Mouse (Mus musculus) frontal cortex, adult 2 months (tissue): ENCODE results near the gene Clcn6. TPM values are rescaled to one million over a fixed set of nuclear protein-coding genes. Genes with fewer than 3 reads are reported as not detected.

Experiments
- DNase-seq, 2 experiments: peaks; one replicate each; pipeline ENCODE4 v3.0.0; 2022; ENCODE audit warnings: low spot score in 1 of 2; ENCODE audit errors: extremely low spot score in 1 of 2
- polyA plus RNA-seq: library from polyadenylated mRNA; depleted of rRNA; stranded (reverse); fragments of >200 nt; gene quantifications from 2 replicates; pipeline ENCODE4 v1.2.3, GENCODE M21; 2012; rRNA removed

Clcn6 gene
- polyA plus RNA-seq, result 42.8 and 46.9 TPM in 2 replicates

DNA sequence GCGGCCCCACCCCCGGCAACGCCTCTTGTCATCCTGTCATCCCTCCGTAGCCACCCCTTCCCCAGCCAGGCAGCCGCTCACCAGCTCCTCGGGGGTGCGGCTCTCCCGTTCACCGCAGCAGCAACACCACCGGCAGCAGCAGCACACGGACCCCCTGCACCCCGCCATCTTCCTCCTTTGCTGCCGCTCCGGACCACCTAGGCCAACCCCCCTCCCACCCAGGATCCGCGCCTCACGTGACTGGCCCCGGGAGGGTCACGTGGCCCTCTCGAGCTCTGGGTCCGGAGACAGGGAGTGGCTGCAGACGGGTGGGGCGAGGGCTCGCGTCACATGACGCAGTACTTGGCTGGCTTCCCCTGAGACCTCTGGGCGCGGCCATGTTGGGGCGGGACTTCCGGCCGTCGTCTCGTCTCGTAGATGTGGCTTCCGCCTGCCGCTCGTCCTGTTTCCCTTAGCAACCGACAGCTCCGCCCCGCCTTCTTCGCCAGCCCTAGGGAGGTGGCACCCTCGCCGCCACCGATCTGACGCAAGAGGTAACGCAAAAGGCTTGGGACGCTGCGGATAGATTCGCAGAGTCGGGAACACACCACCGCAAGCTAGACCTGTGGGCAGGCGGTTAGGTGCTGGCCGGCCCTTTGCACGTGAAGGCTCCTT, at the start of gene Clcn6, which contains the start of gene Mthfr:
TSS of gene Clcn6 (minus strand) at position 222 of the 654 bp plus-strand sequence.
TSS of gene Mthfr (plus strand) at position 478 of the 654 bp plus-strand sequence.
- peak; percentile 99 to 100 for DNase-seq

DNA sequence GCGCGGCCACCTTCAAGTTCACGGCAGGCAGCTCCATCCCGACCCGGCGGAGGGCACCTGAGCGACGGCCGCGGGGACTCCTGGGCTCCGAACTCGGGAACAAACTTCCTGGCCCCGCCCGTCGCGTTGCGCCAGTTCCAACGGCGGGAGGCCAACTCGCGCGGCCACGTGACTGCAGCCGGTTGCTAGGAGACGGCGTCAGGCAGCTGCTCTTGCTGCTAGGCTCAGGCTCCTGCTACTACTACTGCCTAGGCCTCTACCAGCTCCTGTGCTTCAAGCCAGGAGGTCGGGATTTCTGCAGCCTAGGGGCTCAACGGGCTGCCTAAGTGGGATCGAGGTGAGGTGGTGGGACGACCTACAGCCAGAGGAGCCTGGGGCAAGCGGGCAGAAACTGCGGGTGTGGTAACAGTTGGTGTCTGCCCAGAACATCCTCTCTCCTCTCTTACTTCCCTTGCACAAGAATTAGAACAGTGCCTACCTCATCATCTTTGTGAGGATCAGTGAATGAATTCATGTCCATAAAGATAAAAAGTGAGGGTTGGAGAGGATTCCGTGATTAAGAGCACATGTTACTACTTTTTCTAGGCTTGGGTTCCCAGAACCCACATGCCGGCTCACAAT, 49.4 kb upstream of the Clcn6 start, which contains the start of gene Agtrap:
TSS of gene Agtrap (minus strand) at position 125 of the 621 bp plus-strand sequence.
- DNase-seq, result peak; percentile 84 to 95

DNA sequence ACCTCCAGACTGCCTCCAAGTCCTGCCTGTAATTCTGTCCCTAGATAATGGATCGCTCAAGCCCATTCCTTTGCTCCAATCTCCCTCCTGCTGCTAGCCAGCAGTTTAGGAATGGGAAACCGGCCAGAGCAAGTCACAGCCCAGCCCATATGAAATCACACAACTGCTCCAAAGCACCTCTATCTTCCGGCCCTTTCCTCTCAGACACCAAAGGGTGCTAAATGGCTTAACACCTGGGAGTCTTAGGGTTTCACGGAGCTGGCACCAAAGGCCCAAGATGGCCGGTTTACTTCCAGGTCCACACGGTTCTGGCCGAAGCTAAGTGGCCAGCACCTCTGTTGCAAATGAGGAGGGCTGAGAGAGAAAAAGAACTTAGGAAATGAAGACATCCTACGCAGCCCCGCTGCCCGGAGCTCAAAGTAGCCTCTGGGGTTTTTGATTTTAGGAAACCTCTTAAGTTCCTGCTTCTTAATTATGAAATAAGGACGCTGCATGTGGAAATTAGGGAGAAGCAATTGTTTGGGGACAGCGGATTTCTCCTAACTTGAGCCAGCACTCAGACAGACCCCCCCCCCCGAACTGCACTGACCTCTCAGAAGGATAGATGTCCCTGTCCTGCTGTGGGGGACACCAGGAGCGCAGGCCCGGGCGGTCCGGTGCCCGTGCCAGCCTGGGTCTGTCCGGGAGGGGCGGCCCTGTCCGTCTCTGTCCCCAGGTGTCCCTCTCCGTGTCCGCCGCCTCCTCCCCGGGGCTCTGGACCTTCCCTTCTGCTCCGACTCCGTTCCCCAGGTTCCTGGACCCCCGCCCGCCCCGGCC, 48.7 kb upstream of the Clcn6 start:
- no peak for DNase-seq

DNA sequence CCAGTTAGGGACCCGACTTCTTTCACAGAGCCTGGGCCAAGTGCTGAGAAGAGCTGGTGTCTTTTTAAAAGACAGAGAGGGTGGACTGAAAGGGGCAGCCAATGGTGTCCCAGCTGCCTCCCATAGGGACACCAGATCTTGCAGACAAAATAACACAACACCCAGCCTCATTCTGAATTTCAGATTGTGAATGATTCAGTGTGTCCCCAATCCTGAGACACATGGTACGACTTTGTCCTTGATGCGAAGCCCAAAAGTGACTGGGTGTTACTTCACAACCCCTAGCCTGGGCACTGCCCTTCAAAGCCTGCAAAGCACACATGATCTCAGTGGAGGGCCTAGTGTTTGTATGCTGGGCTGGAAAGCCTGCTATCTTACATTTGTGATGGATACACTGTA, 47.3 kb upstream of the Clcn6 start:
- no peak for DNase-seq

DNA sequence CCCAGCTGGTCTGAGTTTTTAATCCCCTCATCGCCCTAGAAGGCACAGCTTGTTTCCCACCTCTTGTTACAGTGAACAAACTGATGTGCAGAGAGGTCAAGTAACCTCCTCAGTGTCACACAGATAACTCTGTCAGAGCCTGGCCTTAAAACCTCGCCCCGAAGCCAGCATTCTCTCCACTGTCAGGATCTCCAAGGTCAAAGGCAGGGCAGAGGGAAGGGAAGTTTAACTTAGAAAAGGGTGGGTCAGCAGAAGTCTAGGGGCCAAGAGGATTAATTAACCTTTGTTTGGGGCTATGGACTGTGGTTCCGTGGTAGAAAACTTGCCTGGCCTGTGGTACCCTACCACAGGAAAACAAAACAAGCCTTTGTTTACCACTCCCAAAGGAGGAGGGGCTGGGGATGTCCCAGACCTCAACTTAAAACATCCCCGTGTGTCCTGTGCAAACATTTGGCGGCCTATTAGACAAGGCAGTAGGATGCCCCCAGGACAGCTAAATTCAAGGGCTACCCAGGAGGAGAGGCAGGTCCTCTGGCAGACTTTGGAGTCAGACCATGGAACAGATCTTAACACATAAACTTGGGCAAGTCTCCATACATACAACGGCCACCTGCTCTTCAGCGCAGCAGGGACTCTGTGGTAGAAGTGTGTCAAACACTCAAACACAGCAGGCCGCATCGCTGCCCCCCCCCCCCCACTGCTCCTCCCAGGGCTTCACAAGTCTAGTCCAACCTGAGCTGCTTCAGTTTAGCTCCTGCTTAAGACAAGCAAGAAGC, 46.7 kb upstream of the Clcn6 start:
- no peak for DNase-seq

DNA sequence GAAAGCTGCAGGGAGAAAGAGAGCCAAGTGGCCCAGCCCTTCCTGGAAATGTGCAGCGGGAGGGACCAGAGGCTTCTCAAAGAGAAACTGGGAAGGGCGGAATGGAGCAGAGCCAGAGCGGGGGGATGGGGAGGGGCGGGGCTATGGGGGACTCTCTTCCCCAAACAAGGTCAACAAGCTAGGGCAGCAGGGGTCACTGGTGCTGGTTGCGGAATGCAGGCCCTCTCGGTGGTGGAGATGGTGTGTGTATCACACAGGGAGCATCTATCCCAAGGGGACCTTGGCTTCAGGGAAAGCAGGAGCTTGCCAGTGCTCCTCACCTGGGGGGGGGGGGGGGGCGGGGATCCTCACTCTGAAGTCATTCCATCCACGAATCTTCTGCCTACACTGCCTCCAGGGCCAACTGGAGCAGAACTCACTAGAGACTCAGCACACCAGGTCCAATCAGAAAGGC, 45.7 kb upstream of the Clcn6 start:
- no peak for DNase-seq

DNA sequence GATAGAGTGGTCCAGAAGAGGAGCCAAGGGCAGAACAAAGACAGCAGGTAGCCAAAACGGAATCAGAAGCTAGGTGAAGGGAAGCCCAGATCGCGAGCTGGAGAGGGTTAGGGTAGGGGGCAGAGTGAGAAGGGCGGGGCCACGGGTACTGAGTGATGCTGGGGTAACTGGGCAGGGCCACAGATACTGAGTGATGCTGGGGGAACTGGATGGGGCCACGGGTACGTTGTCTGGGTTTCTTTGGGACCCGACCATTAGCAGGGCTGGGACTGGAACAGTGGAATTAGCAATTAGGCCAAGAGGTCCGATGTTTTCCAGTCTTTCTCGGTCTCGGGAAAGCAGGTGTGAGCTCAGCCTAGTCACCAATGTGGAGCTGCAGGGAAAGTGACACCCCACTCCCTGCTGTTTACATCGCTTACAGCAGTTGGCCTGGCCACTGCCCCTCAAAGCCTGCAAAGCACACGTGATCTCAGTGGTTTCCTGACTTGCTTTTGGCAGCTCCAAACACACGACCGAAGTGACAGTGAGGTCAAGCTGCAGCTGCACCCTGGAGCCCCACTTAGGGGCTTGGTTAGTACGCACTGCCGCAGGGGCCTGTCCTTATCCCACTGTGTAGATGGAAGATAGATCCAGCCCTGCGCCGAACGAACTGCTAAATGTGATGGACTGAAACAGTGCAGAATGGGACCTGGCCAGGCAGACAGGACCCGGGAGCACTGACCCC, 44.7 kb upstream of the Clcn6 start:
- no peak for DNase-seq

DNA sequence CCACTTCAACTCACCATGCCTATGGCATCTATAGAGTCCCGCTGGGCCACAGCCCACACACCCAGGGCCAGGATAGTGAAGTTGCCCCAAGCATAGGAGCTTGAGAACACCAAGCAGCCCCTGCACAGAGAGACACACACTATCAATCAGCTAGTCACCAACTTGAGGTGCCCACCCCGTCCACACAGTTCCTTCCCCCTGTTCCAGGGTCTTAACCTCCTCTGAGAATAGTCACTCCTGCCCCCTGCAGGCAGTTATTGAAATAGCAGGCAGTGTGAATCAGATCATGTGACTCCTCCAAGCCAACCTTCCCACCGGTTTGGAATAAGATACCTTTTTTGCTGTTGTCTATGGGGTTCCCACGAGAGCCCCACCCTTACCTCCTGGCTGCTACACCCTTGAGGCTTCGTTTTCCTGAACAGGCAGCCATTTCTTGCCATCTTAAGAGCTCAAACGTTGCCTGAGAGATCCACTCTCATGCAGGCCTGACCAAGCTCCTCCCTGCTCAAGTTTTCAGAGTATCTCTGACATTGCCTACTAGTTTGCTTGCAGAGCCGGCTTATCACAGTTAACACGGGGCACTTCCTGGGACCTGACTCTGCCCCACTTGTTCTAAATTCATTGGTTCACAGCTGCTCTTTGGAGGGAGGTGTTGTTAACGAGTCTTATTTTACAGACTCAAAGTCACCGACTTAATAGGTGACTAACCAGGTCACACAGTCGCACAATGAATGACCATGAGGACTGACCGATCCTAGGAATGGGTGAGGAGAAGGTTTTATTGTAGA, 43.8 kb upstream of the Clcn6 start:
- peak in 1 of 2 experiments; percentile 71 for DNase-seq

DNA sequence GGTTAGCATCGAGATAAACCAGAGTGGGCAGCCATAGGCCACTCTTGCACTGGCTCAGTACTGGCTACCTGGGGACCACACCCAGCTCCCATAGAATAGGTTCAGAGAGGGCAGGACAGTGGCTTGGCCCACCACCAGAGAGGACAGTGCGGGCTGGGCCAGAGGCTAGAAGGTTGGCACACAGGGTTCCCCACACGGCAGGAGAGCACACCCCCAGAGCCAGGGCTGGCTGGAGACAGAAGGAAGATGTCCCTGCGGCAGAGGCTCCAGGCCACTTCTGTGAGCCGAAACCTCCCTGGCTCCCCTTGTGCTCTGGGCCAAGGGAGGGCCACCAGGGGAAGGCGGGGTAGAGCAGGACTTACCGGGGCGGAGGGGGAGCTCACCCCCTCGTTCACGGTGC, 42.6 kb upstream of the Clcn6 start:
- no peak for DNase-seq

DNA sequence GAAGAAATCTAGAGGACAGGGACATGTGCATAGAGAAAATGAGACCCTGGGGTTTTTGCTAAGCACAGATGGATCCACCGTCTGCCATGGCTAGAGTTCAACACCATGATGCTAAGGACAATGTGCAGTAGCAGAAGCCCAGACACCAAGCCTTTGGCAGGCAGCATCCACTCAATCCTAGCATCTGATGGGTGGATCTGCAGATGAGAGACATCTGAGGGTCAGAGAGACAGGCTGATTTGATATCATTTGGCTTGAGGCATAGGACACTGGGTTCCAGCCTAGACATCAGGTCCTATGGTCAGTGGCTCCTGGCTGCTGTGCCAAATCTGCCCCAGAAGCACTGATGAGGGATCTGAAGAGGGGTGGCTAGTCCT, 42.0 kb upstream of the Clcn6 start:
- no peak for DNase-seq

DNA sequence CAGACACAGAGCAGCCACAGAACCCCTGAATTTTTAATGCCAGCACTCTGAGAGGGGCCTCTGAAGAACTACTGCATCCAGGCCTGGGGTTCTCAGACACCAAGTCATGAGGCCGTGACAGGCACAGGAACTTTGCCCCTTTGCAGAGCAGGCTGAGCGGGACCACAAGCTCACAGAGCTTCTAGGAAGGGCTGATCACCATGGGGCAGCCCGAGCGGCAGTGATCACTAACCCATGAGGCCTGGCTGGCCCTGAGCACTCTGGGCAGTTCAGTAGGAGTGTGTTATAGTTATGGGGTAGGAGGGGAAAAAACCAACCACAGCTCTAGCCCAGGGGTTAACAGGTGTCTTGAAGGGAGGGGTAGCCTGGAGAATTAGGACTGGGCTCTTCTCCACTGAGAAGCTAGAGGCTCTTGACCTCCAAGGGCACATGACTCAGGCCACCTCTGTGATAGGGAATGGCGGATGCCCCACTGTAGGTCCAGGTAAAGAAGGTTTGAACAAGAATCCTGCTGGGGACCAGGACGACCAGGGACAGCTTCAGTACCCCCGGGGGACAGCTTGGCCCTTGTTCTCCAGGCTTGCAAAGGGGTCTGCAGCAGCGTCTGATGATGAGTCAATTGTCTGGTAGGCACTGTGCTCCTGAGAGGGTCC, 41.4 kb upstream of the Clcn6 start:
- DNase-seq, result no peak

DNA sequence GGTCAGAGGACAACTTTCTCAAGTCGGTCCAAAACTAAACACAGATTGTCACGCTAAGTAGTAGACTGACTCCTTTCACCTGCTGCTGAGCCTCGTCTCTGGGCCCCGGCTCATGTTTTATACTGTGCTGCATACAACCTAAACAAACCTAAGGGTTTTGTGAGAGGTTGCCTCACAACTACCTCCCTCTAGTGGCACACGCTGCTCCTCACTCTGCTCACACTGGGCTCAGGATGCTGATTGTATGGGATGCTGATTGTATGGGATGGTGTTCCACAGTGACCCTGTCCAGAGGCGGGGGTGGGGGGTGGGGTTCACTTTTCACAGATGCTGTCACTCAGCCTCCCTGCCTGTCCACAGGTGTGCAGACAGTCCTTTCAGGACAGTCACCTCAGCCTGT, 40.6 kb upstream of the Clcn6 start:
- DNase-seq, result no peak

DNA sequence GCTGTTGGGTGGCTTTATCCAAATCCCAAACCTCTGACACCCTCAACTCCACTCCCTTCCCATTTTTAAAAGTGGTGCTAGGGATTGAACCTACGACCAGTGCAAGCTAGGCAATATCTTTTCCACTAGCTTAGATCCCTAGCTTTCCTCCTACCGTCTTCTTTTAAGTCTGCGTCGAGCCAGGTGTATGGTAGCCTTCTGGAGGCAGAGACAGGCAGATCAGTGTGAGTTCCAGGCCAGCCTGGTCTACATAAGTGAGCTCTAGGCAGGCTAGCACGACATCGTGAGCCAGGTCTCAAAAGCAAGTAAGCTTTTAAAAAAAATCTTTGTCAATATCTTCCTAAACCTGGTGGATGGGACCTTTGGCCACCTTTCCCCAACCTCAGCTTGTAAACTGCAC, 37.3 kb upstream of the Clcn6 start:
- no peak for DNase-seq

DNA sequence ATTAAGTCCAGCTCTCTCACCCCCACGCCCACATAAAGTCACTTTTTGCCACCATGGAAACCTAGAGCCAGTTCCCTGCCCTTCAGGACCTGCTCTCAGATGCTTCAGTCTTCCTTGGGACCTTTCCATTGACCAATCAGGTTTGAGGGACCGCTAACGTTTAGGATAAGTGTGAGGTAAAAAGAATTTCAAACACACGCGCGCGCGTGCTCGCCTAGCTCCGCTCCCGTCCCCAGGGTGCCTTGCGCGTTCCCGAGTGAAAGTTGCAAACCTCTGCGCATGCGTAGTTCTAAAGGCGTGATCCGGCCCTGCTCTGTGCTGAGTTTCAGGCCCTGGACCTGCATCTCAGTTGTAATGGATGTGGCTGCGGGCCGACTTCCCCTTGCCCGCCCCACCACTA, 36.6 kb upstream of the Clcn6 start:
- DNase-seq, result peak in 1 of 2 experiments; percentile 76

DNA sequence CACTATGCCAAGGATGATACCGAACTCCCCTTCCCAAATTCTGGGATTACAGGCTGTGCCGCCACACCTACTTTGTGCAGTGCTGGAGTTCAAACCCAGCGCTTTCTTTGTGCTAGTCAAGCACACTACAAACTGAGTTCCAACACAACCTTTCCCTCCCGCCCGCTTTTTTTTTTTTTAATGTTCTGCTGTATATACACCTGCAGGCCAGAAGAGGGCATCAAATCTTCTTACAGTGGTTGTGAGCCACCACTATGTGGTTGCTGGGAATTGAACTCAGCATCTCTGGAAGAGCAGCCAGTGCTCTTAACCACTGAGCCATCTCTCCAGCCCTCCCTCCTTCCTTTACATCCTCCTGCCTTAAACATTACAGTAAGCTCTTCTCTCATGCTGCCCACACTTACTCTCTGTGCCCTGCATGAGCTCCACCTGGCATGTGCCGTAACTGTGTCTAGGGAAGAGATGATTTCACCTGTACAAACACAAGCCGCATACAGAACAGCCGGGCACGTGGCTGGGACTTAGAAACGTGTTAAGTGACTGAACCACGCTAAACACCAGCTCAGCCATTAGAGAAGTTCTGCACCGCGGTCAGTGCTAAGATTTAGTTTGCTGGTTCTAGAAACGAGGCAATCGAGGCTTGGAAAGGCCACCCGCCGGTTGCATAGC, 36.0 kb upstream of the Clcn6 start:
- no peak for DNase-seq

DNA sequence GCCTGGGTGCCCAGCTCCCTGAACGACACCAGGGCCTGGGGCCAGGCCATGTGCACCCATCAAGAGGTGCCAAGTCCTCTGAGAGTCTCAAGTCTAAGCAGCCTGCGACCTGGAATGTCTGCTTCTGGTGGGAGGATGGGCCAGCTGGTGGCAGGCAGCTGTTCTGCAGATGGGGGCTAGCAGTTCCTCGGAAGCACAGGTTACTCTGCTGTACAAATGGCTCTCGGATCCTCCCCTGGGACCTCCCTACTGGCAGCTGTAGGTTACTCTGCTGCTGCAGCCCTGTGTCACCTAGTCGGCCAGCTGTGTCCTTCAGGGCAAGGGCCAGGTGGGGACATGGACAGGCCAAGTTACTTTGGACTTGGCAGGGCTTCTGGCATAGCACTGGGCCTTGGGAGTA, 32.9 kb upstream of the Clcn6 start:
- no peak for DNase-seq

DNA sequence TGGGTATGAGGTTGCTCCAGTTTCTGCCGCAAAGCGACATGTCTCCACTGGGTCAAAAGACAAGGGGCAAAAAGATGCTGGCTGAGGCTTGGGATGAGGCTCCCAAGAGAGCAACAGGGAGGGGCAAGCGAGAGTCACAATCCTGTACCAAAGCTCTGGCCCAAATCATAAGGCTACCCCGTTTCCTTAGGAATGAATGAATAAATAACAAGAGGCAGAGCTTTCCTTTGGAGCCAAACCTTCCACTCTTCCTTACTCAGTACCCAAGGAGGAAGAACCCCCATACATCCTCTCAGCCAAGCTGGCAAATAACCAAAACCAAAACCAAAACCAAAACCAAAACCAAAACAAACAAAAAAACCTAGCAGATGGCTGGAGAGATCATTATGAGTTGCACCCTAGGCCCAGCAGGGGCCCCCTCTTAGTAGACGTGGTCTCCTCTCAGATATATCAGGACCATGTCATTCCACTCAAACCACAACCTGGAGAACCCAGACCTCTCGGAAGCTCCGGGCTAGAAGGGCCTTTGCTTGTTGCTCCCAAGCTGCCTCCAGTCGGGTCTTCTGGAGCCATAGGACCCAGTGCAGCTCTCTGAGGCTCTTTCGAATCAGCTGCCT, 31.1 kb upstream of the Clcn6 start:
- DNase-seq, result no peak

DNA sequence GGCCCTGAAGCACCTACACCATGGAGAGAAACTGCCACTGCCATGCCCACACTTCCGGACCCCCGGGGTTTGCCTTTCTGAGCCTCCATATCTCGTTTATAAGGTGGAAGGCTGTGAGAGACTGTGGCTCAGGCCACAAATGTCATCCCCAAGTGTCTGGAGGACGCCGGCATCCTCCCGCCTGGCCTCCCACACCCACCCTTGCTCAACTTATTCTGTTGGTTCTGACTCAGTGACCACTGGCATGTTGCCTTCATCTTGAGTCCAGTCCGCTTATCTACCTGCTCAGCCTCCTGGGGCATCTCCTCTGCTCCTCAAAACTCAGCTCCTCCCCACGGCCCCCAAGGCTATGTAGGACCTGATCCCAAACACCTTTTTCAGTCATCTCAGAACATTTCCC, 28.7 kb upstream of the Clcn6 start:
- DNase-seq, result no peak
